Mouse (Mus musculus) right cerebral cortex, postnatal 4 days (tissue): ENCODE measurements around the gene Trank1.
A peak's percentile ranks its signal among the peaks of the same experiment; 100 is the strongest.

Experiments used
- DNase-seq: peaks from one replicate; pipeline ENCODE4 v3.0.0-alpha.2; 2022

The Trank1 gene

GRCm38 (mm10) chr9:111428698-111429362, 117.3 kb downstream of the Trank1 start:
- no peak for DNase-seq

- no peak for DNase-seq
These were observed 117.8 kb downstream of the Trank1 start for GRCm38 (mm10) chr9:111429363-111429750.

- no peak for DNase-seq
These were observed 123.9 kb downstream of the Trank1 start for GRCm38 (mm10) chr9:111435429-111435828.

GRCm38 (mm10) chr9:111438904-111439835, 127.6 kb downstream of the Trank1 start, which contains the start of gene Dclk3:
TSS of gene Dclk3 (plus strand) at chr9:111439081.
- peak; percentile 32 for DNase-seq

GRCm38 (mm10) chr9:111439836-111440201, 128.3 kb downstream of the Trank1 start:
- DNase-seq, result no peak

GRCm38 (mm10) chr9:111440446-111440845, 128.9 kb downstream of the Trank1 start:
- no peak for DNase-seq

- DNase-seq, result no peak
These were observed 129.6 kb downstream of the Trank1 start for GRCm38 (mm10) chr9:111441151-111441550.
